Mouse (Mus musculus) CH12.LX (cell line): ENCODE measurements around the gene Dync2li1. TPM values are rescaled to one million over a fixed set of nuclear protein-coding genes. Genes with fewer than 3 reads are reported as not detected.

ENCODE experiments used
- DNase-seq: peaks from one replicate; pipeline ENCODE4 v3.0.0-alpha.2; 2013; ENCODE audit errors: extremely low read depth
- H3K27ac ChIP-seq: 2 replicates; pipeline ENCODE4 v1.5.1; 2012; ENCODE audit warnings: low read depth, mild to moderate bottlenecking, control low read depth, moderate library complexity; ENCODE audit not compliant: insufficient read depth
- H3K27me3 ChIP-seq: replicated peaks from 2 replicates; pipeline ENCODE3; 2012; ENCODE audit warnings: inconsistent platforms
- H3K36me3 ChIP-seq, 2 experiments: replicated peaks in 1 of 2; 2 replicates each; pipeline versions ENCODE3 to v1.6.1; 2012; ENCODE audit warnings: inconsistent platforms in 1 of 2, low read length in 1 of 2, mild to moderate bottlenecking in 1 of 2, mixed read lengths in 1 of 2, moderate library complexity in 1 of 2; ENCODE audit not compliant: control insufficient read depth in 1 of 2, insufficient read depth in 1 of 2
- H3K4me1 ChIP-seq, 2 experiments: 2 replicates each; pipeline ENCODE4 v1.6.1; 2012; ENCODE audit warnings: inconsistent platforms in 1 of 2, moderate library complexity in 1 of 2; ENCODE audit not compliant: insufficient read depth in 2 of 2, control insufficient read depth in 1 of 2
- H3K4me2 ChIP-seq: 2 replicates; pipeline ENCODE4 v1.6.1; 2012; ENCODE audit warnings: low read depth, mild to moderate bottlenecking, control low read depth; ENCODE audit not compliant: poor library complexity, insufficient read depth, severe bottlenecking
- H3K4me3 ChIP-seq, 3 experiments: fragments of 150-350 bp in 1 of 3; sonication (generic) in 1 of 3; replicated peaks in 1 of 3; 2 replicates each; pipeline versions ENCODE3 to v1.5.1; 2011 to 2012; ENCODE audit warnings: low read depth in 2 of 3, low read length in 2 of 3, mild to moderate bottlenecking in 2 of 3, moderate library complexity in 2 of 3, control low read depth in 1 of 3, improper control_type of control experiment in 1 of 3, inconsistent platforms in 1 of 3, mixed read lengths in 1 of 3; ENCODE audit not compliant: poor library complexity in 1 of 3
- H3K79me2 ChIP-seq: replicated peaks from 2 replicates; pipeline ENCODE4 v1.6.1; 2012; ENCODE audit warnings: mild to moderate bottlenecking, moderate library complexity; ENCODE audit not compliant: control insufficient read depth, poor library complexity, insufficient read depth, severe bottlenecking; ENCODE audit errors: extremely low read depth
- H3K9ac ChIP-seq: 2 replicates; pipeline ENCODE4 v1.6.1; 2012; ENCODE audit warnings: low read depth, mild to moderate bottlenecking, control low read depth, moderate library complexity; ENCODE audit not compliant: insufficient read depth
- H3K9me3 ChIP-seq: replicated peaks from 2 replicates; pipeline ENCODE3; 2012; ENCODE audit warnings: low read length, inconsistent platforms, mixed read lengths
- CTCF ChIP-seq, 2 experiments: IDR thresholded peaks in 1 of 2; conservative IDR thresholded peaks in 1 of 2; 2 replicates each; pipeline ENCODE4 v1.5.1; 2011 to 2012; ENCODE audit warnings: low read depth in 2 of 2, low read length in 2 of 2, improper control_type of control experiment in 1 of 2, inconsistent platforms in 1 of 2, mild to moderate bottlenecking in 1 of 2, moderate library complexity in 1 of 2
- E2F4 ChIP-seq: IDR thresholded peaks from 2 replicates; pipeline ENCODE4 v1.6.1; 2011; ENCODE audit warnings: low read depth, low read length, improper control_type of control experiment; ENCODE audit not compliant: insufficient replicate concordance
- ELF1 ChIP-seq: IDR thresholded peaks from 2 replicates; pipeline ENCODE4 v1.6.1; 2014; ENCODE audit warnings: low read depth, mild to moderate bottlenecking, inconsistent platforms, low read length, improper control_type of control experiment
- EP300 ChIP-seq: IDR thresholded peaks from 2 replicates; pipeline ENCODE4 v1.6.1; 2011; ENCODE audit warnings: low read length, improper control_type of control experiment
- GABPA ChIP-seq: IDR thresholded peaks from 2 replicates; pipeline ENCODE4 v1.6.1; 2012; ENCODE audit warnings: low read depth, low read length, improper control_type of control experiment, inconsistent platforms; ENCODE audit not compliant: insufficient replicate concordance
- JUND ChIP-seq: conservative IDR thresholded peaks from 2 replicates; pipeline ENCODE4 v1.6.1; 2011; ENCODE audit warnings: low read depth, low read length, improper control_type of control experiment
- KAT2A ChIP-seq: IDR thresholded peaks from 2 replicates; pipeline ENCODE4 v1.6.1; 2012; ENCODE audit warnings: low read length, improper control_type of control experiment, inconsistent platforms; ENCODE audit not compliant: insufficient replicate concordance
- MAFK ChIP-seq: IDR thresholded peaks from 2 replicates; pipeline ENCODE4 v1.6.1; 2011; ENCODE audit warnings: low read length, improper control_type of control experiment; ENCODE audit not compliant: insufficient replicate concordance
- MAX ChIP-seq: IDR thresholded peaks from 2 replicates; pipeline ENCODE4 v1.6.1; 2011; ENCODE audit warnings: low read length, improper control_type of control experiment
- MAZ ChIP-seq: IDR thresholded peaks from 2 replicates; pipeline ENCODE4 v1.6.1; 2012; ENCODE audit warnings: low read depth, mild to moderate bottlenecking, inconsistent platforms, low read length, improper control_type of control experiment, moderate library complexity
- MYC ChIP-seq: IDR thresholded peaks from 2 replicates; pipeline ENCODE4 v1.6.1; 2011; ENCODE audit warnings: low read depth, mild to moderate bottlenecking, improper control_type of control experiment, low read length
- NELFE ChIP-seq: IDR thresholded peaks from 2 replicates; pipeline ENCODE4 v1.6.1; 2011; ENCODE audit warnings: low read depth, low read length, improper control_type of control experiment
- PAX5 ChIP-seq: IDR thresholded peaks from 2 replicates; pipeline ENCODE4 v1.6.1; 2012; ENCODE audit warnings: low read length, inconsistent platforms, mixed read lengths
- RAD21 ChIP-seq: IDR thresholded peaks from 2 replicates; pipeline ENCODE4 v1.6.1; 2011; ENCODE audit warnings: low read depth, mild to moderate bottlenecking, low read length, improper control_type of control experiment, moderate library complexity
- RCOR1 ChIP-seq: conservative IDR thresholded peaks from 2 replicates; pipeline ENCODE4 v1.6.1; 2012; ENCODE audit warnings: low read depth, mild to moderate bottlenecking, inconsistent platforms, low read length, improper control_type of control experiment
- SIN3A ChIP-seq: IDR thresholded peaks from 2 replicates; pipeline ENCODE4 v1.6.1; 2012; ENCODE audit warnings: low read length, improper control_type of control experiment, inconsistent platforms
- USF1 ChIP-seq: IDR thresholded peaks from 2 replicates; pipeline ENCODE4 v1.6.1; 2014; ENCODE audit warnings: low read depth, mild to moderate bottlenecking, inconsistent platforms, low read length, improper control_type of control experiment
- ZKSCAN1 ChIP-seq: IDR thresholded peaks from 2 replicates; pipeline ENCODE4 v1.6.1; 2012; ENCODE audit warnings: low read depth, inconsistent platforms, low read length, improper control_type of control experiment, borderline replicate concordance
- ZMIZ1 ChIP-seq: IDR thresholded peaks from 2 replicates; pipeline ENCODE4 v1.6.1; 2012; ENCODE audit warnings: low read depth, mild to moderate bottlenecking, inconsistent platforms, low read length, improper control_type of control experiment
- ZNF384 ChIP-seq: IDR thresholded peaks from 2 replicates; pipeline ENCODE4 v1.6.1; 2012; ENCODE audit warnings: low read depth, low read length, improper control_type of control experiment, inconsistent platforms
- dilution Hi-C: fragments of 300-500 bp; cut with MboI; formaldehyde crosslinking; loops from 2 replicates; pipeline ENCODE4 v1.14.3; 2020; ENCODE audit warnings: low sequenced_read_pairs; ENCODE audit not compliant: extremely low pct_unique_long_range_greater_than_20kb, extremely low pct_ligation_motif_present
- in situ Hi-C: fragments of 300-500 bp; cut with MboI; formaldehyde crosslinking; loops from 3 replicates; pipeline ENCODE4 v1.14.3; 2019; ENCODE audit warnings: low sequenced_read_pairs, low pct_ligation_motif_present, low pct_unique_long_range_greater_than_20kb, mixed read lengths
- polyA plus RNA-seq: library from polyadenylated mRNA; unstranded; fragments of >175 nt; gene quantifications from 2 replicates; pipeline ENCODE4 v1.2.1, GENCODE M21; 2012; ENCODE audit warnings: low read depth; ENCODE audit not compliant: insufficient read length
- total RNA-seq, 2 experiments: library from RNA; depleted of rRNA; stranded (reverse); fragments of 300-350 nt in 1 of 2; fragments of >200 nt in 1 of 2; gene quantifications; 2 replicates each; pipeline ENCODE4 v1.2.3; 2012 to 2014

Dync2li1 gene
- total and polyA plus RNA-seq, 3 experiments, result 7.6 to 12.3 (median 11.7) TPM

DNA sequence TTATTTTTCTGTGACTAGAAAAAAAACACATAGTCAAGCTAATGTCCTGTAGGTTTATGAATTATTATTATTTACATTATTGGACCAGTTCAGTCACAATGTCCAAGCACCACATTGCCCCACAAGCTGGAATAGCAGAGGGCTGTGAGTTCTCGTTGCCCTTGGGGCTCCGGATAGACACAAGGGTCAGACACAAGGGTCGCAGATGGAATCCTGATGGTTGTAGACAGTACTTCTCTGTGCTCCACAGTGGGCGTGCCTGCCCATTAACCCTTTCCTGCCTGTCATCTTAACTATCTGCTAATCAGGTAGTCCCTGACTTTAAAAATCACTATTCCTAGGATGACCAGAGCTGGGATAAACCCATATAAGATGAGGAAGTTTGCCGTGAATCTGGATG, 31.9 kb downstream of the Dync2li1 start:
- TF ChIP-seq JUND (no peak), ZMIZ1 (no peak), ZKSCAN1 (no peak), SIN3A (no peak), KAT2A (no peak), MYC (no peak), ELF1 (no peak)
- TF ChIP-seq, all 38 proteins: peak for 0
- Histone ChIP-seq H3K79me2 (no peaks in the 10 kb centered on the region), H3K27me3 (no peaks in the 10 kb centered on the region), H3K9ac (no peak overlapping the region), H3K4me1 (0 out of 4 replicates have a peak, but pooled peaks cover 0 to 3% of the 10 kb centered on the region in 2 experiments), H3K9me3 (no peaks in the 10 kb centered on the region), H3K27ac (no peak overlapping the region), H3K4me3 (no peak overlapping the region), H3K4me2 (no peak overlapping the region), H3K36me3 (peaks cover 0 to 9% of the 10 kb centered on the region in 2 experiments)
- dilution Hi-C loops, result no loop called here
- in situ Hi-C loops, result no loop called here
- DNase-seq, result no peak

DNA sequence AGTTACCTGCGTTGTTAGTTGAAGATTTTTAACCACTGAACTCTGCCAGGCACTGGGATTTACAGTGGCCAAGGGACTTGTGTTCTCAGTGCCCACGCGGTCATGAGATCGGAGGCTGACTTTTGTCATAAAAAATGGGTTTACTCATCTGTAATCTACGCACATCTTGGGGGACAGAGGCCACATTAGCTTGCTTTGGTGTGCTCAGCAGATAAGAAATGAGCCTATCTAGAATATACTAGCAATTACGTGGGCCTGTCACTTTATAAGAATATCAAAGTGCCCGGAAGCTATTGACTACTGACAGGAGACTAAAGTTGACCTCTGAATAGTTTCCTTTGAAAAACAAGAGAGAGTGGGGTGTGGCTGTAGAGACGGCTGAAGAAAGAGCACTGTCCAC, 32.7 kb downstream of the Dync2li1 start:
- Histone ChIP-seq H3K9ac (no peak overlapping the region), H3K4me1 (0 out of 4 replicates have a peak, but pooled peaks cover 0 to 3% of the 10 kb centered on the region in 2 experiments), H3K4me3 (no peak overlapping the region), H3K27me3 (no peaks in the 10 kb centered on the region), H3K79me2 (no peaks in the 10 kb centered on the region), H3K36me3 (peaks cover 0 to 2% of the 10 kb centered on the region in 2 experiments), H3K4me2 (no peak overlapping the region), H3K9me3 (no peaks in the 10 kb centered on the region), H3K27ac (no peak overlapping the region)
- dilution Hi-C loops, result no loop called here
- DNase-seq, result no peak
- in situ Hi-C loops, result no loop called here
- TF ChIP-seq CTCF (conservative IDR thresholded peaks at IDR 0.05 in 1 of 2, IDR thresholded peaks at IDR 0.05 in 1 of 2; ENCODE audit: low read depth in 2 of 2, low read length in 2 of 2), result no peak

DNA sequence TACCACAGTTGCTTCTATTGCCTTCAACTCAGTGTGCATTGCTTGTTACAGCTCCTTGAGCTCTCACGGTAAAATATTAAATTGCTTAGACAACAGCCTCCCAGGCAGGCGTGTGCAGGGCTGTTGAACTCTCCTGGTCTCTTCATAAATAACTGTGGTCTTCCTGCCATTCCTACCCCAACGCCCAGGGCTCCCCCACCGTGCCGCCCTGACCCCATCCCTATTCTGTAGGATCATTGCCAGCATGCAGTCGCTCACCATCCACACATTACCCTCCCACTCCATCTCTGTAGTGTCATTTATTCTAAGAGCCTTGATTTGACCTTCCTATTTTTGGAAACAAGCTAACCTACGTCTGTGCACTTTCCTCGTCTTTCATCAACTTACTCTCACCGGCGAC, 38.8 kb downstream of the Dync2li1 start:
- TF ChIP-seq EP300 (no peak), ZNF384 (no peak), CTCF (conservative IDR thresholded peaks at IDR 0.05 in 1 of 2, IDR thresholded peaks at IDR 0.05 in 1 of 2; ENCODE audit: low read depth in 2 of 2, low read length in 2 of 2) (no peak), ZMIZ1 (no peak), KAT2A (no peak), RAD21 (no peak), MAZ (no peak), MAFK (no peak), PAX5 (no peak), MAX (no peak), NELFE (no peak), RCOR1 (no peak), MYC (no peak), E2F4 (no peak), SIN3A (no peak), GABPA (no peak), USF1 (no peak)
- no peaks in the 10 kb centered on the region for H3K79me2 ChIP-seq
- dilution Hi-C loops, result no loop called here
- no peak for DNase-seq
- no peak overlapping the region for H3K4me2 ChIP-seq
- H3K4me1 ChIP-seq, result peaks cover 3 to 4% of the 10 kb centered on the region in 2 experiments; a peak in 1 of 4 replicates
- no peak overlapping the region for H3K4me3 ChIP-seq
- H3K9me3 ChIP-seq, result no peaks in the 10 kb centered on the region
- in situ Hi-C loops, result no loop called here
- no peaks in the 10 kb centered on the region for H3K27me3 ChIP-seq
- H3K36me3 ChIP-seq, result no peaks in the 10 kb centered on the region
- no peak overlapping the region for H3K27ac ChIP-seq
- no peak overlapping the region for H3K9ac ChIP-seq
